Mouse (Mus musculus): ENCODE measurements around the gene Rwdd4a. TPM values are rescaled to one million over a fixed set of nuclear protein-coding genes. Genes with fewer than 3 reads are reported as not detected.

The Rwdd4a gene
- total and polyA plus RNA-seq, 3 experiments = 47.2 to 64.0 TPM; not detected in 1

DNA sequence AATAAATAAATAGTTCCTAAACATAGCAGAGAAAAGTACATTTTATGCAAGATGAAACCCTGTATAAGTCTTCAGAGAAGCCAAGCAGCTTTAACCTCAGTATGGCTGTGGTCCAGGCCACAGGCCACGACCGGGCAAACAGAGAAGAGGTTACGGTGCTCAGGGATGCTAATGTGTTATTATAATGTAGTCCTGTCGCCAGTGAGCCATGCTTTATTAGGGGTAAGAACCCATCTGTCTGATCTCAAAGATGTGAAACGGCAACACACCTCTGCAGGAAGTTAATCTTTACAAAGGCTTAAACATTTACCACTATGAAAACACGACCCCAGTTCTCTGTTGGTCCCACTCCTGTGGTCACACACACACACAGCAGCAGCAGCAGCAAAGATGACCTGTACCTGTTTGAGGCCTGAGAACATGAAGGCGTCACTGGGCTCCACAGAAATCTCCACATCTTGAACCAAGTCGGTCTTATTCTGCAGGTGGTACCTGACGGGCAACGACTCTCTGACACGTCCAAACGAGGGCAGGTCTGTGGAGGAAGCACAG, 38.8 kb upstream of the Rwdd4a start:
- H3K9me3 ChIP-seq (replicated peaks; ENCODE audit: insufficient read depth, low read length) = no peaks in the 10 kb centered on the region
- TF ChIP-seq ETS1 (IDR thresholded peaks at IDR 0.05; ENCODE audit: low read depth, low read length) (no peak), MXI1 (IDR thresholded peaks at IDR 0.05; ENCODE audit: low read depth, low read length) (no peak), ELF1 (IDR thresholded peaks at IDR 0.05; ENCODE audit: low read depth, low read length) (no peak), MEF2A (IDR thresholded peaks at IDR 0.05; ENCODE audit: extremely low read depth, insufficient replicate concordance, low read depth, low read length, poor library complexity, severe bottlenecking) (no peak), BHLHE40 (IDR thresholded peaks at IDR 0.05; ENCODE audit: borderline replicate concordance, low read depth, low read length) (no peak), MAZ (IDR thresholded peaks at IDR 0.05; ENCODE audit: low read depth, low read length) (no peak), TAL1 (IDR thresholded peaks at IDR 0.05; ENCODE audit: low read length) (no peak), TCF12 (IDR thresholded peaks at IDR 0.05; ENCODE audit: low read depth, low read length) (no peak), POLR2AphosphoS2 (IDR thresholded peaks at IDR 0.05; ENCODE audit: low read length) (no peak), UBTF (IDR thresholded peaks at IDR 0.05; ENCODE audit: borderline replicate concordance, insufficient read depth, low read depth, low read length) (no peak), CHD1 (IDR thresholded peaks at IDR 0.05; ENCODE audit: low read depth, low read length) (no peak), GATA1 (IDR thresholded peaks at IDR 0.05; ENCODE audit: low read depth, low read length) (no peak), E2F4 (IDR thresholded peaks at IDR 0.05; ENCODE audit: borderline replicate concordance, low read depth, low read length) (no peak), MAFK (IDR thresholded peaks at IDR 0.05; ENCODE audit: borderline replicate concordance, low read depth, low read length) (no peak), TBP (IDR thresholded peaks at IDR 0.05; ENCODE audit: low read depth, low read length) (no peak), SMC3 (IDR thresholded peaks at IDR 0.05; ENCODE audit: low read depth, low read length) (no peak), NELFE (IDR thresholded peaks at IDR 0.05; ENCODE audit: low read depth, low read length) (no peak), MYB (IDR thresholded peaks at IDR 0.05; ENCODE audit: low read depth, low read length) (no peak), GABPA (IDR thresholded peaks at IDR 0.05; ENCODE audit: low read depth, low read length) (no peak)
- no peaks in the 10 kb centered on the region for H3K79me2 ChIP-seq (ENCODE audit: control insufficient read depth, insufficient read depth, low read length, poor library complexity)
- H3K4me1 ChIP-seq (ENCODE audit: control insufficient read depth in 1 of 2, insufficient read depth in 2 of 2, low read length in 2 of 2) = no peaks in the 10 kb centered on the region
- H3K27me3 ChIP-seq (ENCODE audit: control insufficient read depth in 1 of 2, insufficient read depth in 2 of 2, low read length in 2 of 2) = no peaks in the 10 kb centered on the region
- H3K27ac ChIP-seq (ENCODE audit: control insufficient read depth, low read depth, low read length) = no peak overlapping the region
- no peaks in the 10 kb centered on the region; a peak in 1 of 4 replicates for H3K36me3 ChIP-seq (ENCODE audit: control insufficient read depth in 1 of 2, insufficient read depth in 2 of 2, low read length in 2 of 2)
- no peak for DNase-seq (ENCODE audit: low read depth, low spot score)
- no peak overlapping the region for H3K9ac ChIP-seq (ENCODE audit: control insufficient read depth, low read depth, low read length, poor library complexity, severe bottlenecking)
- no peak overlapping the region for H3K4me3 ChIP-seq (ENCODE audit: control insufficient read depth in 1 of 2, insufficient read depth in 1 of 2, low read depth in 2 of 2, low read length in 2 of 2)

DNA sequence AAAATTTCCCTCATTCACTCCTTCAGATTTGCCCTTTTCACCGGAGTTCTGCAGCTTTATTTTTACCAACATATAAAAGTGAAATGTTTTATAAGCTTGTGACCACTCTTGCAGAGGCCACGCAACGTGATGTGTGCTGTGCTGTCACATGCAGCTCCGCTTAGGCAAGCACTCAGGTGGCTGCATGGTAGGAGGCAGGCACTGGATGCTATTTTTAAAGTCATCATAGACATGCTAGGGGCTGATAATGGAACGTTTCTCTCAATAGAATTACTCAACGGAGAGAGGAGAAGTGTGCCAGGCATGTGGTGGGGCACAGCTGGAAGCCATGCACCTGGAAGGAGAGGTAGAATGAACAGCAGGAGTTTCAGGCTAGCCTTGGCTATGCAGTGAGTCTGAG, 38.0 kb upstream of the Rwdd4a start:
- Histone ChIP-seq H3K27me3 (ENCODE audit: control insufficient read depth in 1 of 2, insufficient read depth in 2 of 2, low read length in 2 of 2) (no peaks in the 10 kb centered on the region), H3K4me1 (ENCODE audit: control insufficient read depth in 1 of 2, insufficient read depth in 2 of 2, low read length in 2 of 2) (no peaks in the 10 kb centered on the region), H3K27ac (ENCODE audit: control insufficient read depth, low read depth, low read length) (no peak overlapping the region), H3K9me3 (replicated peaks; ENCODE audit: insufficient read depth, low read length) (no peaks in the 10 kb centered on the region), H3K36me3 (ENCODE audit: control insufficient read depth in 1 of 2, insufficient read depth in 2 of 2, low read length in 2 of 2) (no peaks in the 10 kb centered on the region; a peak in 1 of 4 replicates), H3K4me3 (ENCODE audit: control insufficient read depth in 1 of 2, insufficient read depth in 1 of 2, low read depth in 2 of 2, low read length in 2 of 2) (no peak overlapping the region), H3K9ac (ENCODE audit: control insufficient read depth, low read depth, low read length, poor library complexity, severe bottlenecking) (no peak overlapping the region), H3K79me2 (ENCODE audit: control insufficient read depth, insufficient read depth, low read length, poor library complexity) (no peaks in the 10 kb centered on the region)
- DNase-seq (ENCODE audit: low read depth, low spot score) = no peak
- TF ChIP-seq ZKSCAN1 (IDR thresholded peaks at IDR 0.05; ENCODE audit: low read depth, low read length) (no peak), ZMIZ1 (IDR thresholded peaks at IDR 0.05; ENCODE audit: low read depth, low read length) (no peak), MAX (IDR thresholded peaks at IDR 0.05; ENCODE audit: low read length) (no peak), ELF1 (IDR thresholded peaks at IDR 0.05; ENCODE audit: low read depth, low read length) (no peak), TAL1 (IDR thresholded peaks at IDR 0.05; ENCODE audit: low read length) (no peak), USF1 (IDR thresholded peaks at IDR 0.05; ENCODE audit: low read depth, low read length) (no peak), MAFK (IDR thresholded peaks at IDR 0.05; ENCODE audit: borderline replicate concordance, low read depth, low read length) (no peak), KAT2A (conservative IDR thresholded peaks at IDR 0.05; ENCODE audit: low read depth, low read length) (no peak), E2F4 (IDR thresholded peaks at IDR 0.05; ENCODE audit: borderline replicate concordance, low read depth, low read length) (no peak), MXI1 (IDR thresholded peaks at IDR 0.05; ENCODE audit: low read depth, low read length) (no peak), MAZ (IDR thresholded peaks at IDR 0.05; ENCODE audit: low read depth, low read length) (no peak), JUND (IDR thresholded peaks at IDR 0.05; ENCODE audit: low read depth, low read length) (no peak), MYB (IDR thresholded peaks at IDR 0.05; ENCODE audit: low read depth, low read length) (no peak), USF2 (IDR thresholded peaks at IDR 0.05; ENCODE audit: borderline replicate concordance in 1 of 2, insufficient read depth in 1 of 2, low read depth in 1 of 2, low read length in 2 of 2) (no peak), BHLHE40 (IDR thresholded peaks at IDR 0.05; ENCODE audit: borderline replicate concordance, low read depth, low read length) (no peak), POLR2AphosphoS5 (IDR thresholded peaks at IDR 0.05; ENCODE audit: borderline replicate concordance, low read depth, low read length) (no peak), ZC3H11A (IDR thresholded peaks at IDR 0.05; ENCODE audit: low read depth, low read length) (no peak)

All from MEL (cell line).